Mouse (Mus musculus): Measurements from ENCODE around the gene Epha10. TPM values are rescaled to one million over a fixed set of nuclear protein-coding genes. Genes with fewer than 3 reads are reported as not detected.

Epha10 gene
- polyA plus RNA-seq, 1 experiment from 2014 or later: 1.5 TPM

DNA sequence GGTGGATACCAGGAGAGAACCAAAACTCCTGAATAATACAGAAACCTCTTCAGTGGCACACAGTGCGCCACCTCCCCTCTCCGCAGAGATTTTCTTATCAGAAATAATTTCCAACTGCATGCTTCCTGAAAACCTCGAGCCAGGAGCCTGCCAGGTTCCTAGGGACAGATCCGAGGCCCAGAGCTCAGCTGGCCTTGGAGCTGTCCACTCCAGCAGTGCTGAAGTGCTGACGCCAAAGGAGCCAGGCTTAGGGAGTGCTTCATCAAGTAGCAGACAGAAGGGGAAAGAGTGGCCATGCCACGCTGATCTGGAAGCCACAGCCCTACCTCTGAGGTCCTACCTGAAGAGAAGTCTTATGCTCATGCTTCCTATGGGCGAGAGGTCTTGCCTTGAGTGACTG lies 20.3 kb upstream of the Epha10 start:
- Histone ChIP-seq H3K4me3 (no peak overlapping the region), H3K27ac (no peak overlapping the region), H3K36me3 (peaks cover 17% of the 10 kb centered on the region; the same call in 1 of the 2 replicates), H3K4me1 (peaks cover 15% of the 10 kb centered on the region), H3K9me3 (no peaks in the 10 kb centered on the region), H3K27me3 (peaks cover 38% of the 10 kb centered on the region), H3K4me2 (replicated peaks) (no peak overlapping the region), H3K9ac (no peak overlapping the region)
- no peak for ATAC-seq (ENCODE audit: insufficient number of reproducible peaks, insufficient read depth, low FRiP score, low TSS enrichment)
- 12% methylated on average over 7 of the region's 7 CpGs for WGBS

DNA sequence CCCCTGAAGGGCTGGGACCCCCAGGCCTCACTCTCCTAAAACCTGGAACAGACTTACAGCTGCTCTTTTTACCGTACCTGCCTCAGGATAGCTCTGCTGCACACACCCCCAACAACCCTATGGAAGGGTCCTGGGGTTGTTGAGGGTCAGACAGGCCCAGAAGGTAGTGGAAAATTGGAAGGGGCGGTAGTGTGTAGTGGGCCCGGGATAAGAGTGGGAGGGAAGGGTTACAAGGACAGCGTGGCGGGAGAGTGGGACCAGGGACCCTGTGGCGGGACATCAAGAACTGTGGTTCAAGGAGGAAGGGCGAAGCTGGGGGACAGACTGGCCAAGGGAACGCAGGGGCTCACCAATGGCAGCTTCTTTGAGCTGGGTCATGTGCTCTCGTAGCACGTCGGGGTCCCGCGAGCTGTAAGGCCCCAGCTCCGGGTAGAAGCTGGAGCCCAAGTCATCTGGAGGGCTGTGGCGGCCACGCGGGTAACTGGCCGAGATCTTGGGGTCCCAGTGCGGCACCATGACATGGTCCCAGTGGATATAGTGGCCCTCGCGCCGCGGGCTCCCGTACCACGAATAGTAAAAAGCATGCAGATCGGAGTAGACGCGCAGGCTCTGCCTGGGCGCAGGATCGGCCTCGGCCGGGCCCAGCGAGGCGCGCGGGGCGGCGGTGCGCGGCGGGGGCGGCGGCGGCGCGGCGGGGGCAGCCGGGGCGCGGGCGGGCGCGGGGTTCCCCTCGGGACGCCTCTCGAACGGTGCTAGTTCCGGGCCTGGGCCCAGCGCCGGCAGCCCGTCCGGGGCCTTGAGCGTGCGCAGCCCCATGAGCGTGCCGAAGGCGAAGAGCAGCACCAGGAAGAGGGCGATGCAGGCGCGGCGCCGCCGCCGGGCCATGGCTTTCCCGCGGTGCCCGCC lies 19.2 kb upstream of the Epha10 start, which contains the start of gene Maneal:
Gene Maneal (minus strand): TSS at position 889 of the 906 bp plus-strand sequence.
- Histone ChIP-seq H3K4me3 (peak within 1 kb of the TSS; percentile 53), H3K4me2 (replicated peaks) (peak within 1 kb of the TSS; percentile 82), H3K36me3 (peaks cover 6% of the 10 kb centered on the region; the same call in 1 of the 2 replicates), H3K9ac (peak within 1 kb of the TSS; percentile 55), H3K9me3 (no peaks in the 10 kb centered on the region), H3K27ac (no peak within 1 kb of the TSS), H3K27me3 (peaks cover 38% of the 10 kb centered on the region), H3K4me1 (peaks cover 15% of the 10 kb centered on the region)
- ATAC-seq (ENCODE audit: insufficient number of reproducible peaks, insufficient read depth, low FRiP score, low TSS enrichment): no peak
- WGBS: 3% methylated on average over 62 of the region's 77 CpGs

DNA sequence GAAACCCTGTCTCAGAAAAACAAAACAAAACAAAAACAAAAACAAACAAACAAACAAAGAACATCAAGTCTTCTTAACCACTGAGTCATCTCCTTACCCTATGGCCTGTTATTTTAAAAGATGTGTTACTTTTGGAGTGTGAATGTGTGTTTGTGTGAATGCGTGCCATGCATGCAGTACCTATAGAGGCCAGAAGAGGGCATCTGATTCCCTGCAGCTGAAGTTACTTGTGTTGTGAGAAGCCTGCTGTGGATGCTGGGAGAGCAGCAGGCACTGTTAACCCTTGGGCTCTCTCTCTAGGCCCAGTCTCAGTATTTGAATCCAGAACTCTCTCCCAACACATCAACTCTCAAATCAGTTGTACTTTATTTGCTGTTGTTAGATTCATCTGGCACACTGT lies 8.0 kb upstream of the Epha10 start:
- no peak overlapping the region for H3K27ac ChIP-seq
- ATAC-seq (ENCODE audit: insufficient number of reproducible peaks, insufficient read depth, low FRiP score, low TSS enrichment): no peak
- H3K27me3 ChIP-seq: no peaks in the 10 kb centered on the region
- no peaks in the 10 kb centered on the region for H3K4me1 ChIP-seq
- H3K9ac ChIP-seq: no peak overlapping the region
- H3K4me2 ChIP-seq (replicated peaks): no peak overlapping the region
- 100% methylated on average over 1 of the region's 1 CpGs for WGBS
- H3K9me3 ChIP-seq: 0 out of 2 replicates have a peak, but pooled peaks cover 4% of the 10 kb centered on the region
- no peak overlapping the region for H3K4me3 ChIP-seq
- H3K36me3 ChIP-seq: no peaks in the 10 kb centered on the region

DNA sequence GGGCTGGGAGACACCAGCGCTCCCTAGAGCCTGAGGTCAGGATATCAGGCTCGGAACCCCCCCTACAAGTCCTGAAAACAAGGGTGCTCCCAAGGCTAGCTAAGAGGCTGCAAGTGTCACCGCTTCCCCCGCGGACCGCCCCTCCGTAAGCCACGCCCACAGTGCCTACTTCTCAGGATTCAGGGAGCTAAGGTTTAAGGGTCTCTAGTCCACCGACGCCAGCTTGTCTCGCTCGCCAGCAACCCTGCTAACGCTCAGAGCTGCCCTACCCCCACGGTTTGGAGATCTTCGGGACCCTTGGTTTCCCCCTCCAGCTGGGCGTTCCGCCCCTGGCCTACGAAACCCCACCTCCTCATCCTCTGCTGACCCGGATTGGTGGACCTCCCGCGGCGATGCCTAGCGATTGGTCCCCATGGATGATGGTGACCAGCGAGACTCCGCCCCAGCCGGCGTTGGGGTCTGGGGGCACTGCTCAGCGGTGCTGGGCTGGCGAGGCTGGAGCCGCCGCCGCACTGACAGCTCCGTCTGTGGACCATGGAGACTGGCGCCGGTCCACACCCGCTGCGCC lies 726 bp downstream of the Epha10 start:
- H3K27ac ChIP-seq: no peak overlapping the region
- peak overlapping the region; percentile 33 for H3K4me3 ChIP-seq
- H3K9ac ChIP-seq: no peak overlapping the region
- H3K4me2 ChIP-seq (replicated peaks): peak overlapping the region; percentile 66
- WGBS: under 1% methylated on average over 37 of the region's 37 CpGs
- no peaks in the 10 kb centered on the region for H3K9me3 ChIP-seq
- H3K27me3 ChIP-seq: peaks cover 72% of the 10 kb centered on the region
- peaks cover 13% of the 10 kb centered on the region for H3K4me1 ChIP-seq
- no peaks in the 10 kb centered on the region for H3K36me3 ChIP-seq
- peak; percentile 74; the same call in 1 of the 2 replicates for ATAC-seq (ENCODE audit: insufficient number of reproducible peaks, insufficient read depth, low FRiP score, low TSS enrichment)

DNA sequence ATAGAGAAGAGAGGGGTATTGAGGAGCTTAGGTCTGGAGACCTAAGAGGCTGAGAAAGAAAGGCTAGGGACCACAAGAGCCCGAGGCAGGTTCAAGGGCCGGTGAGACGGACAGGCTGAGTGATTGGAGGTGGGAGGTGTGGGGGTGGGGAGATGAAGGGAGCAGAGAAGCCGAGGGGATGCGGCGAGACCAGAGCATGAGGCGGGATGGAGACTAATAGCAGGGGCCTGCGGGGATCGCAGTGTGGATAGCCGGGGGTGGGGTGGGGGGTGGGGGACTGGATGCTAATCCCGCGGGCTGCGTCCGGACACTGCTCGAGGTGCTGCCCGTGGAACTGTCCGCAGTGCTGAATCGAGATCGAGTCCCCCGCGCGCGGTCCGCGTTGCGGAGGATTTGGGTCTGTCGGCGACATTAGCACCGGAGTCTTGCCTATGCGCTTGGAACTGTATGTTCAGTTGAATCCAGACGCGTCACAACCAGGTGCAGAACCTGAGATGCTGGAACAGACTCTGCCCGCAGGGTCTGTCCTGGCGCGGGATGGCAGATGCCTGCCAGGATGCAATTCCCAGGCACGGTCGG lies 1.5 kb downstream of the Epha10 start:
- H3K27me3 ChIP-seq: peaks cover 78% of the 10 kb centered on the region
- peak overlapping the region; percentile 66 for H3K4me2 ChIP-seq (replicated peaks)
- peaks cover 13% of the 10 kb centered on the region for H3K4me1 ChIP-seq
- H3K9ac ChIP-seq: no peak overlapping the region
- H3K4me3 ChIP-seq: peak overlapping the region; percentile 33
- H3K36me3 ChIP-seq: no peaks in the 10 kb centered on the region
- ATAC-seq (ENCODE audit: insufficient number of reproducible peaks, insufficient read depth, low FRiP score, low TSS enrichment): 0 out of 2 replicates have a peak, but pooled peaks have one; percentile 19
- H3K27ac ChIP-seq: no peak overlapping the region
- H3K9me3 ChIP-seq: no peaks in the 10 kb centered on the region
- WGBS: under 1% methylated on average over 37 of the region's 37 CpGs

DNA sequence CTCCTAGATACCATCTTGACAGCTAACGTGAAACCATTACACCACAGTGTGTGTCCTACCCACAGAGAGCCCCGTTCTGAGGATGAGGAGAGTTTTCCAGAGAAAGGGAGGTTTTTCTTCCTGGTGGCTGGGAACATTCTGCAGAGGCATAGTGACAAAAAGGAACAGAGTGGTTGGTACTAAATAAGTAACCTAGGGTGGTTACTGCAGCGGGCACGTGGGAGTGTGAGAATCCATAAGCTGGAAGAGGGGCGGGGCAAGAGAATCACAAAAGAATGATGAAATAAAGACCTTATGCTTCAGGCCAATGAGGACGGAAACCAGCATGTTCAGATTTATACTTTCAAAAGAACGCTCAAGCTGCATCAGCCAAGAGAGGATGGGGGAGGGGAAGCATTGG lies 8.0 kb downstream of the Epha10 start:
- Histone ChIP-seq H3K27ac (no peak overlapping the region), H3K4me2 (replicated peaks) (no peak overlapping the region), H3K4me1 (no peaks in the 10 kb centered on the region), H3K9ac (no peak overlapping the region), H3K36me3 (no peaks in the 10 kb centered on the region), H3K4me3 (no peak overlapping the region), H3K27me3 (peaks cover 65% of the 10 kb centered on the region), H3K9me3 (no peaks in the 10 kb centered on the region)
- ATAC-seq (ENCODE audit: insufficient number of reproducible peaks, insufficient read depth, low FRiP score, low TSS enrichment): no peak
- WGBS: 73% methylated on average over 7 of the region's 7 CpGs

DNA sequence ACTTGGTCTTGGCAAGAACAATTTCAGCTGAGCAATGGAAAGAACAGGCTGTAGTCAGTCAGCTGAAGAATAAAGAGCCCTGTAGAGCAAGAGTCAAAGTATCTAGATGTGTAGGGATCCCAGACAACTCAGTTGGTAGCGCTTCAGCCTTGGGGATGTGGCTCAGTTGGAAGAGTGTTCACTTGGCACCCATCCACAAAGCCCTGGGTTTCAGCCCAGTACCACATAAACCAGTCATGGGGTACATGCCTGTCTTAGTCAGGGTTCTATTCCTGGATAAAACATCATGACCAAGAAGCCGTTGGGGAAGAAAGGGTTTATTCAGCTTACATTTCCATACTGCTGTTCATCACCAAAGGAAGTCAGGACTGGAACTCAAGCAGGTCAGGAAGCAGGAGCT lies 9.2 kb downstream of the Epha10 start:
- Histone ChIP-seq H3K4me1 (peaks cover 7% of the 10 kb centered on the region), H3K4me3 (no peak overlapping the region), H3K9me3 (no peaks in the 10 kb centered on the region), H3K4me2 (replicated peaks) (no peak overlapping the region), H3K36me3 (no peaks in the 10 kb centered on the region), H3K27ac (no peak overlapping the region), H3K27me3 (peaks cover 68% of the 10 kb centered on the region), H3K9ac (no peak overlapping the region)
- ATAC-seq (ENCODE audit: insufficient number of reproducible peaks, insufficient read depth, low FRiP score, low TSS enrichment): no peak
- WGBS: 90% methylated on average over 2 of the region's 2 CpGs

DNA sequence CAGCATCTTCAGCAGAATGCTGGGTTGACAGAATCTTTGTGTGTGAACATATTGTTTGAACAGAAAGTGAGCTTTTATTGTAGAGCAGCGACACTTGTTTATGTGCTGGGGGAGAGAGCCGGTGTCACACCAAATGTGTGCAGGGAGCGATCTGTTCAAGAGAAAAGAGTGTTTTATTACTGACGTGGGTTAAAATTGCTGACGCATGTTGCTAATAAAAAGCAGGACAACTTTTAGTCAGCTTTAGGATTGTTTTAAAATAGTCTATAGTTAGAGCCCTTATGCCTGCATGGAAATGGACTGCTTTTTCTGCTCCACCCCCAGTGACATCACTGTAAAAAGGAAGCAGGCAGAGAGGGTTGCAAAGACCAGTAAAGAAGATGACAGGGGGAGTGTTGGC lies 10.1 kb downstream of the Epha10 start:
- H3K9ac ChIP-seq: no peak overlapping the region
- peaks cover 9% of the 10 kb centered on the region for H3K4me1 ChIP-seq
- no peaks in the 10 kb centered on the region for H3K36me3 ChIP-seq
- 74% methylated on average over 5 of the region's 5 CpGs for WGBS
- peaks cover 70% of the 10 kb centered on the region for H3K27me3 ChIP-seq
- H3K9me3 ChIP-seq: no peaks in the 10 kb centered on the region
- H3K4me3 ChIP-seq: no peak overlapping the region
- no peak overlapping the region for H3K27ac ChIP-seq
- no peak for ATAC-seq (ENCODE audit: insufficient number of reproducible peaks, insufficient read depth, low FRiP score, low TSS enrichment)
- H3K4me2 ChIP-seq (replicated peaks): no peak overlapping the region

DNA sequence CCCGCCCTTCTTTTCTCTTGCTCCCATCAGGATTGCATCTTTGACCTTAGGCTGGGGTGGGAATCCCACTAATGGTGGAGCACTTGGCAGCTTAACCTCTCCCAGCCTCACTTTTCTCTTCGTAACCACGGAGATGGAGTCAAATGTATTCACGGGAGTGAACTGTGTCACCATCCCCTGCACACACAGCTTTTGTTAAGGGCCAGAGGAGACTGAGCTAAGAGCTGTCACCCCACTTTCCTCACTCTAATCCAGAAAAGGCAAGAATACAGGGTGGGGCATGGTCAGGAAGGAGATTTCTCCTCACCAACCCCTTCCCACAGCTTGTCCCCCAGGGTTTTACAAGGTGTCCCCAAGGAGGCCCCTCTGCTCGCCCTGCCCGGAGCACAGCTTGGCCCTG lies 13.1 kb downstream of the Epha10 start:
- H3K9me3 ChIP-seq: no peaks in the 10 kb centered on the region
- WGBS: 38% methylated on average over 6 of the region's 6 CpGs
- no peak overlapping the region for H3K4me2 ChIP-seq (replicated peaks)
- H3K9ac ChIP-seq: no peak overlapping the region
- no peak overlapping the region; the same call in 1 of the 2 replicates for H3K4me3 ChIP-seq
- H3K27ac ChIP-seq: no peak overlapping the region
- ATAC-seq (ENCODE audit: insufficient number of reproducible peaks, insufficient read depth, low FRiP score, low TSS enrichment): no peak
- H3K27me3 ChIP-seq: peaks cover 78% of the 10 kb centered on the region
- H3K4me1 ChIP-seq: peaks cover 9% of the 10 kb centered on the region
- H3K36me3 ChIP-seq: no peaks in the 10 kb centered on the region

DNA sequence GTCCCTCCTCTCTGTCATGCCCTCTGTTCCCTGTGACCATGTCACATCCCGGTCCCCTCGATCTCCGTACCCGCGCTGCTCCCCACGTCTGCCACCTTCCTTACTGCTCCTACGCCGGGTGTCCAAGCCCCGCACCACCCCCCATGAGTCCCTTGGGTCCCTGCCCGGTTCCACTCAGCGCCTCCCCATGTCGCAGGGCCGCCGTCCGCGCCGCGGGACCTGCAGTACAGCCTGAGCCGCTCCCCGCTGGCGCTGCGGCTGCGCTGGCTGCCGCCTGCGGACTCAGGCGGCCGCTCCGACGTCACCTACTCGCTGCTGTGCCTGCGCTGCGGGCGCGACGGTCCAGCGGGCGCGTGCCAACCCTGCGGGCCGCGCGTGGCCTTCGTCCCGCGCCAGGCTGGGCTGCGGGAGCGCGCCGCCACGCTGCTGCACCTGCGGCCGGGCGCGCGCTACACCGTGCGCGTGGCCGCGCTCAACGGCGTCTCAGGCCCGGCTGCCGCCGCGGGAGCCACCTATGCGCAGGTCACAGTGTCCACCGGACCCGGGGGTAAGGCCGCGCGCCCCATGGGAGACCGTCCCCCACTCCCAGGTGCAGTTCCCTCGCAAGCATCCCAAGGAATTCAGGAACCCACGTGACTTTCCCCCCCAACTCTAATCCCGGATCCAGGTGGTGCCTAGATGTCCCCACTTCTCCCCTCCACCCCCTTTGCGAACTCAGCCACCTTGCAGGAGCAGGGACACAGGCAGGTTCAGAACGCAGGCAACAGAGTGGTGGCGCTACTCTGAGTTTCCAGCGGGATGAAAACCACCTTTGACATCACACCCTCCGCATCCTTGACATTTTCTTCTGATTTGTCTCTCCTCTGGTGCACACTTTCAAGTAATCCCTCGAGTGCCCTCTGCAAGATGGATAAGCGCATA lies 14.1 kb downstream of the Epha10 start:
- H3K9ac ChIP-seq: peak overlapping the region; percentile 30; the same call in 1 of the 2 replicates
- peak overlapping the region; percentile 47 for H3K4me3 ChIP-seq
- 2% methylated on average over 83 of the region's 83 CpGs for WGBS
- peaks cover 9% of the 10 kb centered on the region for H3K4me1 ChIP-seq
- ATAC-seq (ENCODE audit: insufficient number of reproducible peaks, insufficient read depth, low FRiP score, low TSS enrichment): no peak
- H3K27ac ChIP-seq: no peak overlapping the region
- H3K9me3 ChIP-seq: no peaks in the 10 kb centered on the region
- H3K27me3 ChIP-seq: peaks cover 85% of the 10 kb centered on the region
- H3K36me3 ChIP-seq: no peaks in the 10 kb centered on the region
- H3K4me2 ChIP-seq (replicated peaks): peak overlapping the region; percentile 80

DNA sequence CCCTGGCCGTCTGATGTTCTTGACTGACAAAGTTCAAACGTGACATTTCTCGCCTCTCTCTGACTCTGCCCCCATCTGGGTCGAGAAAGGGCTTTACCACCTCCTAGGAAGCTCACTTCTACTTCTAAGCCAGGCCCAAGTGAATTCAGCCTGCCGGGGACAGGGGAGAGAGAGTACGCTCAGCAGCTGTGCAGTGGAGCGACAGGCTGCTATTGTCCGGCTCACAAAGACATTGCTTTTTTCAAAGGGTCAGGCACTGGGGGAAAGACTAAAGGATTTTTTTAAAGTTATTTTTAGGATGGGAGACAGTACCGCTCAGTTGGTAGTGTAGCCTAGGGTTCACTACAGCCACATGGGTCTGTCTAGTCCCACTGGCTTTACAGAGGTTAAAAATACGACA lies 17.7 kb downstream of the Epha10 start:
- Histone ChIP-seq H3K4me3 (no peak overlapping the region), H3K9me3 (no peaks in the 10 kb centered on the region), H3K4me1 (peaks cover 9% of the 10 kb centered on the region), H3K27me3 (peaks cover 68% of the 10 kb centered on the region), H3K9ac (no peak overlapping the region), H3K27ac (no peak overlapping the region), H3K4me2 (replicated peaks) (no peak overlapping the region), H3K36me3 (no peaks in the 10 kb centered on the region)
- no peak for ATAC-seq (ENCODE audit: insufficient number of reproducible peaks, insufficient read depth, low FRiP score, low TSS enrichment)
- 38% methylated on average over 10 of the region's 10 CpGs for WGBS

All from embryonic facial prominence, embryonic 12.5 days (tissue).